Mouse (Mus musculus): ENCODE data around the gene Mettl27.

GRCm38 (mm10) chr5:134896965-134897364 is 35.2 kb upstream of the Mettl27 start:
- no peak for TF ChIP-seq CTCF (IDR thresholded peaks at IDR 0.05; ENCODE audit: control insufficient read depth, insufficient read depth, insufficient replicate concordance, low read depth, low read length)
- no peak for TF ChIP-seq POLR2A (IDR thresholded peaks at IDR 0.05; ENCODE audit: control insufficient read depth, low read depth, low read length)
